Mouse (Mus musculus): ENCODE results near the gene Gm20716.

The Gm20716 gene

GRCm38 (mm10) chr2:168230026-168230728 lies at the start of gene Gm20716, which contains the start of the genes Dpm1 and Mocs3:
Gene Gm20716 (minus strand): TSS chr2:168230364.
Gene Dpm1 (minus strand): TSS chr2:168230591.
Gene Mocs3 (plus strand): TSS chr2:168230622.
- DNase-seq (ENCODE audit: low spot score in 2 of 2), result peak; percentile 78 to 79

DNA sequence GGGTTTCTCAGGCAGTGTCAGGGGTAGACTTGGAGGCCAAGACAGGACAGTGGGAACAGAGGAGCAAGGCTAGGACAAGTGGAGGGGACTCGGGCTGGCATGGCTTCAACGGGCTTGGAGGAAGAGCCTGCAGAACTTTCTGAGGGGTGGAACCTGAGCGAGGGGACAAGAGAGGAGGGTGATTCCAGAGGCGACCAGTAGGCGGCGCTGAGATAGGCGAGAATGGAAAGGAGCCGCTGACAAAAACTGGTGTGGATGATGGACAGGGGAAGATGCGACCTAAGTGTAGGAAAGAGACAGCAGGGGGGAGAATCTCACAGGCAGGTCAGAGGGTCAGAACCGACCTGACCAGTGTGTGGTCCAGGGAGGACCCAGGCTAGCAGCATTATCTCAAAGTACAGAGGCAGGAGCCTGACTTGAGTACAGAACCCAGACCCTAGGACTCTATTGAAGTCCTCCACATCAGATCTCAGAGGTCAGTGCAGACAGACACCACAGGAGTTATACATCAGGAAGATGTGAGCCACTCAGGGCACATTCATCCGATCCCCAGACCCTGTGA lies 44.3 kb upstream of the Gm20716 start:
- peak in 1 of 2 experiments; percentile 85 for DNase-seq (ENCODE audit: low spot score in 2 of 2)

- no peak for DNase-seq (ENCODE audit: low spot score in 2 of 2)
These were observed 43.2 kb upstream of the Gm20716 start for GRCm38 (mm10) chr2:168273387-168273786.

- DNase-seq (ENCODE audit: low spot score in 2 of 2), result no peak
These were observed 37.9 kb upstream of the Gm20716 start for GRCm38 (mm10) chr2:168268033-168268432.

DNA sequence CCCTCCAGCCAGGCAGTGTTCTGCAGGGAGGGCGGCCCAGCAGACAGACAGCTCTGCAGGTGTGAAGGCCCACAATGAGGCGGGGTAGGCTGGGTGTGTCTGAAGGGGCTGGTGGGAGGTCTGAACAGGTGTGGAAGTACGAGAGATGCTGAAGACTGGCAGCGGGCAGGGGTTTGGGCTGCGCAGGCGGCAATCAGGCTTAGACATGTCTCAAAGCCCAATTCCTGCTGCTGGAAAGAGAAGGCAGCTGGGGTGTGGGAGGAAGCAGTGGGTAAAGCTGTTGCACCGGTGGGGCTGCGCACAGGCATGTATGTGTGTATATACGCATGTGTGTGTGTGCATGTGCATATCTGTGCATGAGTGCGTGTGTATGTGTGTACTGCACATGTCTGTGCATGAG lies 30.7 kb upstream of the Gm20716 start:
- DNase-seq (ENCODE audit: low spot score in 2 of 2), result no peak

- no peak for DNase-seq (ENCODE audit: low spot score in 2 of 2)
These were observed 30.0 kb upstream of the Gm20716 start for GRCm38 (mm10) chr2:168260124-168260523.

DNA sequence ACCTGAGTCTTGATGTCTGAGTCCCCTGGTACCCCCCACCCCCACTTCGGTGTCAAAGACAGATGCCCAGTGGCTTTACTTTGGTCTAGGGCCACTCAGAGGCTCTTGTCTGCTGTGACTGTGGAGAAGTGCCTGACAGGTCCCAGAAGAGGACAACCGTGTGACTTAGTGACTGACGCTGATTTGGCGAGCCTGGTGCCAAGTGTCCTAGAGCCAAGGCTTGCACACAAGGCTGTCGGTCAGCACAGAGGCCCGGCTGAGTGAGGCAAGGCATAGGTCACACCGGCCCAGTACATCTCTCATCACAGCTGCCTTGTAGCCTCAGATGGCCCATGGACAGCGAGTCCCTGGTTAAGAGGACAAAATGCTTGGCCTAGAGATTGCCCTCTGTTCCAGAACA lies 28.9 kb upstream of the Gm20716 start:
- DNase-seq (ENCODE audit: low spot score in 2 of 2), result no peak

GRCm38 (mm10) chr2:168257188-168257587 lies 27.0 kb upstream of the Gm20716 start:
- DNase-seq (ENCODE audit: low spot score in 2 of 2), result no peak

DNA sequence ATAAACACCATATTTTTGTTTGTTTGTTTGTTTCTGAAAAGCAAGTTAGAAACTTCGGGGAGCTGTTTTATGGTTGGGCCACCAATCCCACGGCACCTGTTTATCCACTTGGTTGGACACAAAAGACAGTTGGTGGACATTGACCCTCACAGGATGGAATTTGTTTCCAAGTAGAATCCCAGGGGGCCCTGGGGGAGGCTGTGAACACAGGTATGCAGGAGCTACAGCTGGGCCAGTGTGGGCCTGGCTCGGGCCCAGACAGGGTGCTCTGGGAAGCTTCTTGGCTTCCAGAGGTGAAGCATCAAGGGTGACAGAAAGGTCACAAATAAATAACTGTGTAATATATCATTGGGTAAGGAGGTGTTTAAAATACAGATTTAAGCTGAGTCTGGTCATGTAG lies 26.3 kb upstream of the Gm20716 start:
- DNase-seq (ENCODE audit: low spot score in 2 of 2), result no peak

DNA sequence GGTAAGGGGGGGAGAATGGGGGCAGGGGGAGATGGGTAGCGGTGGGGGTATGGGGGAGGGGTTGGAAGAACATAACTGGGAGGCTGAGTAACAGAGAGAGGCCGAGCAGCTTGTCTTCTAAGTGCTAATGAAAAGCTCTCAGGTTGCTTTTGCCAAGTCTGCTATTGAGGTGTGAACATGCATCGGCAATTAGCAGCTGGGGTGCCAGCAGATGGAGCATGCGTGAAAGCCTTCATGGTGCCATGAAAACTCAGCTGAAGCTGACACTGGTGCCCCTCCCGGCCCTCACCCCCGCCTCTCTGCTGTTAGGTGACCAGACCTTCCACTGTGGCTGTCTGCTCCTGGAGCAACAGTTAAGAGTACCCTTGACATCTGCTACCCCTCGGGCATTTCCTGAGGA lies 23.7 kb upstream of the Gm20716 start:
- DNase-seq (ENCODE audit: low spot score in 2 of 2), result no peak

DNA sequence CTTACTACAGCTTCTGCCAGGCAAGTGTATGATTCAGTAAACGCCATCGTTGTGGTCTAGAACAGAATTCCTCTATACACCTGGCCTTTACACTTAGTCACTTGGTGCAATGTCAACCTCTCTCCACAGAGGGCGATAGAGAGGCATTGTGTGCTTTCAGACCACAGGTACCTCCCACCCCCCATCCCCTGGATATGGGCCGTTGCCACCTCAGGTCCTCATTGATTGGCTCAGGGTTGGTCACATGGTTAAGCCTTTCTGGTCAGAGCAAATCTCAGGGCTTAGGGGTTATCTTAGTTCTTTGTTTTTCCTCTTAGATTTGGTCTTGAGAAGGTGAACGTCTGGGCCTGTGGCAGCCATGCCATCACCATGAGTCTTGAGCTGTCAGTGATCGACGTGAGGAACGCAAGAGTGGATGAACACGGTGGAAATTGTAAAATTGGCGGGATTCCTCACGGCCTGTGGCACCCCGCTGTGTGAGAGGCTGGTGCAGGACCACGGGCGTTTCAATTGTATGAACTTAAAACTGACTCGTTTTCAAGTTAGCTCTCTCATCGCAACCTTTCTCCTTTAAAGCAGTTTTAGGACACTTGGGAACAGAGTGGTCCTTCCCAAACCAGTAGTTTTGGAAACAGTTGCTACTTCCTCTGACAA lies 22.6 kb upstream of the Gm20716 start:
- DNase-seq (ENCODE audit: low spot score in 2 of 2), result no peak

- peak; percentile 53 to 87 for DNase-seq (ENCODE audit: low spot score in 2 of 2)
These were observed 20.1 kb upstream of the Gm20716 start for GRCm38 (mm10) chr2:168250270-168250669.

- no peak for DNase-seq (ENCODE audit: low spot score in 2 of 2)
These were observed 18.7 kb upstream of the Gm20716 start for GRCm38 (mm10) chr2:168248856-168249245.

- no peak for DNase-seq (ENCODE audit: low spot score in 2 of 2)
These were observed 18.1 kb upstream of the Gm20716 start for GRCm38 (mm10) chr2:168248167-168248855.

- no peak for DNase-seq (ENCODE audit: low spot score in 2 of 2)
These were observed 15.4 kb upstream of the Gm20716 start for GRCm38 (mm10) chr2:168245571-168245970.

GRCm38 (mm10) chr2:168243278-168243677 lies 13.1 kb upstream of the Gm20716 start:
- no peak for DNase-seq (ENCODE audit: low spot score in 2 of 2)

- no peak for DNase-seq (ENCODE audit: low spot score in 2 of 2)
These were observed 12.7 kb upstream of the Gm20716 start for GRCm38 (mm10) chr2:168242841-168243240.

GRCm38 (mm10) chr2:168238335-168238734 lies 8.2 kb upstream of the Gm20716 start:
- DNase-seq (ENCODE audit: low spot score in 2 of 2), result no peak

DNA sequence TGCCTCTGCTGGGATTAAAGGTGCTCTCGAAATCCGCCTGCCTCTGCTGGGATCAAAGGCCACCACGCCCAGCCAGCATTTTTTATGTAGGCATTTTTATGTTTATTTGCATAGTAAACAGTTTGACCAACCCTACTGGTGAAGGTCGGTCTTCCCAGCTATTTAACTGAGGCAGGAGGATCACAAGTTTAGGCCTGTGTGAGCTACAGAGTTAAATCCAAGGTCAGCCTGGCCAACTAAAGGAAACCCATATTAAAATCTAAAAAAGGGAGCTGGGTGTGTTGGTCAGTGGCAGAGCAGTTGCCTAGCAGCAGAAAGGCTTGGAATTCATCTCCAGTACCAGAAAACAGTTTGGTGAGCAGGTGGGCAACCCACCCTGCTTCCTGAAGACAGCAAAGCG lies 3.1 kb upstream of the Gm20716 start:
- no peak for DNase-seq (ENCODE audit: low spot score in 2 of 2)

- no peak for DNase-seq (ENCODE audit: low spot score in 2 of 2)
These were observed 1.3 kb upstream of the Gm20716 start for GRCm38 (mm10) chr2:168231471-168231829.

GRCm38 (mm10) chr2:168230773-168231470 lies 758 bp upstream of the Gm20716 start:
- no peak for DNase-seq (ENCODE audit: low spot score in 2 of 2)
